Mouse (Mus musculus) heart, postnatal 0 days (tissue): Measurements from ENCODE around the gene Camta1.

Experiments
- CTCF ChIP-seq: IDR thresholded peaks from 2 replicates; pipeline ENCODE4 v1.5.1; 2016; ENCODE audit warnings: antibody characterized with exemption, control low read depth, low read depth
- EP300 ChIP-seq: IDR thresholded peaks from 2 replicates; pipeline ENCODE4 v1.6.1; 2016; ENCODE audit warnings: antibody characterized with exemption, low read depth

DNA sequence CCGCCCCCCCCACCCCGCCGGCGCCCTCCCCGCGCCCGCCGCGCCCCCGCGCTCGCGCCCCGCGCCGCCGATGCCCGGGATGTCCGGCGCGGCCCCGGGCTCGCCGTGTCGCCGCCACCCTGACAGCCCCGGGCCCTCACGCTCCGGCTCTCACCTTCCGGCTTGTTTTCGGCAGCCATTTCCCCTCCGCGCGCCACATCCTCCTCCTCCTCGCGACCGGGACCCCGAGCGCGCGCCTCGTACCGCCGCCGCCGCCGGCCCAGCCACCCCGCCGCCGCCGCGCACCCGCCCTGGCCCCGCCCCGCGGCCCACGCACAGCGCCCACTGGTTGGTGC is 238 bp downstream of the Camta1 start:
- TF ChIP-seq CTCF (no peak), EP300 (no peak)
